Mouse (Mus musculus) forebrain, embryonic 16.5 days (tissue): ENCODE measurements around the gene 2410004B18Rik. TPM values are rescaled to one million over a fixed set of nuclear protein-coding genes. Genes with fewer than 3 reads are reported as not detected.

ENCODE experiments used
- ATAC-seq: fragments of 200-750 bp; cut with Nextera tagmentation; 2 replicates; pipeline ENCODE4 v1.8.0; 2017; ENCODE audit warnings: mild to moderate bottlenecking, moderate library complexity
- H3K27ac ChIP-seq: fragments of 300-500 bp; sonication (generic); 2 replicates; pipeline ENCODE4 v1.5.1; 2014; ENCODE audit warnings: low read length, control low read depth
- H3K27me3 ChIP-seq: fragments of 300-500 bp; sonication (generic); replicated peaks from 2 replicates; pipeline ENCODE4 v1.6.1; 2014; ENCODE audit warnings: low read length; ENCODE audit not compliant: control insufficient read depth, insufficient read depth
- H3K36me3 ChIP-seq: fragments of 300-500 bp; sonication (generic); 2 replicates; pipeline ENCODE4 v1.6.1; 2014; ENCODE audit not compliant: control insufficient read depth, insufficient read depth
- H3K4me1 ChIP-seq: fragments of 300-500 bp; sonication (generic); replicated peaks from 2 replicates; pipeline ENCODE4 v1.6.1; 2014; ENCODE audit warnings: low read length; ENCODE audit not compliant: control insufficient read depth, insufficient read depth
- H3K4me2 ChIP-seq: fragments of 300-500 bp; sonication (generic); 2 replicates; pipeline ENCODE4 v1.6.1; 2014; ENCODE audit warnings: mild to moderate bottlenecking, low read length, control low read depth
- H3K4me3 ChIP-seq: fragments of 300-500 bp; sonication (generic); replicated peaks from 2 replicates; pipeline ENCODE4 v1.5.1; 2014; ENCODE audit warnings: mild to moderate bottlenecking, low read length, control low read depth
- H3K9ac ChIP-seq: fragments of 300-500 bp; sonication (generic); replicated peaks from 2 replicates; pipeline ENCODE4 v1.6.1; 2014; ENCODE audit warnings: low read depth, low read length, control low read depth
- H3K9me3 ChIP-seq: fragments of 300-500 bp; sonication (generic); 2 replicates; pipeline ENCODE4 v1.6.1; 2016; ENCODE audit warnings: low read length; ENCODE audit not compliant: control insufficient read depth
- WGBS: fragments of 180-500 bp; shearing (Covaris S2); extraction: QIAGEN DNeasy Blood & Tissue Kit; methylation state at CpG from one replicate; pipeline ENCODE4 v1.1.7; 2014; 5-methylcytosine and 5-hydroxymethylcytosine counted together
- polyA plus RNA-seq: library from polyadenylated mRNA; unstranded; fragments of >200 nt; fragmentation: Nextera tagmentation; extraction: Ambion mirVana; gene quantifications from 2 replicates; pipeline ENCODE4 v1.2.1, GENCODE M21; 2015

2410004B18Rik gene
- polyA plus RNA-seq, 1 experiment from 2014 or later: 75.8 TPM

GRCm38 (mm10) chr3:145991976-145992730, 54.3 kb downstream of the 2410004B18Rik start:
- no peak overlapping the region for H3K9ac ChIP-seq
- H3K4me1 ChIP-seq: peaks cover 19% of the 10 kb centered on the region
- ATAC-seq: no peak
- H3K4me2 ChIP-seq: no peak overlapping the region
- H3K9me3 ChIP-seq: no peaks in the 10 kb centered on the region
- H3K36me3 ChIP-seq: no peaks in the 10 kb centered on the region
- H3K27me3 ChIP-seq: no peaks in the 10 kb centered on the region
- 83% methylated on average over 10 of the region's 10 CpGs for WGBS
- H3K4me3 ChIP-seq: no peak overlapping the region
- H3K27ac ChIP-seq: no peak overlapping the region

DNA sequence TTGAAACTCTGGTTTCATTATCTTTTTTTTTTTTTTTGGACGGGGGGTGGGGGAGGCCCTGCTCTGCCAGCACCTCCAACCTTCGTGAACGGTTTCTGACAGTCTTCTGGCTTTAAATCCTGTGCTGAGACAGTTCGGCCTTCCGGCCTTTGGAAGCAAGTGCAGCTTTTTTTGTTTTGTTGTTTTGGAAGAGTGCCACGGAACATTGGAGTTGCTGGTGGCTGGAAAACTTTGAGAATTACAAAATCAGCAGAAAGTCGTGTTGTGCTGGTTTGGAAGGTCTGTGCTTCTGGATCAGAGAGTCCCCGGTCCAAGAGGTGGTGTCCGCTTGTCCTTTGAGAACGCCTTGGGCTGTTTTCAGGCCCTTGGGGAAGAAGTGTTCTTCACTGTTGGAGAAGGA, 55.0 kb downstream of the 2410004B18Rik start:
- no peak for ATAC-seq
- Histone ChIP-seq H3K9me3 (no peaks in the 10 kb centered on the region), H3K4me3 (no peak overlapping the region), H3K4me1 (peaks cover 17% of the 10 kb centered on the region), H3K4me2 (no peak overlapping the region), H3K9ac (no peak overlapping the region), H3K36me3 (no peaks in the 10 kb centered on the region), H3K27ac (no peak overlapping the region), H3K27me3 (no peaks in the 10 kb centered on the region)
- 79% methylated on average over 10 of the region's 10 CpGs for WGBS

- Histone ChIP-seq H3K27me3 (no peaks in the 10 kb centered on the region), H3K4me3 (no peak overlapping the region), H3K27ac (no peak overlapping the region), H3K9ac (no peak overlapping the region), H3K9me3 (no peaks in the 10 kb centered on the region), H3K36me3 (no peaks in the 10 kb centered on the region), H3K4me2 (no peak overlapping the region), H3K4me1 (peaks cover 14% of the 10 kb centered on the region)
- ATAC-seq: no peak
- WGBS: 79% methylated on average over 14 of the region's 14 CpGs
Measured at GRCm38 (mm10) chr3:145993481-145994201, 55.8 kb downstream of the 2410004B18Rik start.

Other genes with a start within 250 kb of the 2410004B18Rik start
- gene Ddah1, start 179.3 kb upstream of the 2410004B18Rik start, polyA plus RNA-seq: 145 and 150 TPM in 2 replicates
- 38.6 and 49.2 TPM in 2 replicates for gene Bcl10, start 15.2 kb upstream of the 2410004B18Rik start, polyA plus RNA-seq
- gene Syde2, start 49.9 kb downstream of the 2410004B18Rik start, polyA plus RNA-seq: 0.61 and 0.82 TPM in 2 replicates
- 0.62 and 0.92 TPM in 2 replicates for gene Wdr63, start 170.1 kb downstream of the 2410004B18Rik start, polyA plus RNA-seq
- gene Mcoln3, start 179.4 kb downstream of the 2410004B18Rik start, polyA plus RNA-seq: 0.18 and 0.34 TPM in 2 replicates
- 0.10 TPM in 1 of 2 replicates, not detected in the other for gene Mcoln2, start 211.8 kb downstream of the 2410004B18Rik start, polyA plus RNA-seq